Mouse (Mus musculus) layer of hippocampus, adult 8-10 months (tissue): ENCODE measurements around the gene Cda. TPM values are rescaled to one million over a fixed set of nuclear protein-coding genes. Genes with fewer than 3 reads are reported as not detected.
"Not testable (repeated sequence)": the region's sequence is repeated elsewhere in the genome, so short reads cannot be mapped to it uniquely, and the experiment has no call there.

Experiments
- DNase-seq, 2 experiments: peaks; one replicate each; pipeline ENCODE4 v3.0.0; 2022; ENCODE audit warnings: low spot score in 2 of 2
- total RNA-seq, 4 experiments: library from RNA; stranded (reverse); gene quantifications; 2 replicates each; pipeline ENCODE4 v1.2.4; 2022

Gene Cda
- total RNA-seq, 4 experiments from 2014 or later = 2.0 to 3.2 (median 2.7) TPM

- no peak for DNase-seq
Observed at GRCm38 (mm10) chr4:138335648-138336047, 32.1 kb downstream of the Cda start.

- DNase-seq = no peak
Observed at GRCm38 (mm10) chr4:138335036-138335435, 32.8 kb downstream of the Cda start.

DNA sequence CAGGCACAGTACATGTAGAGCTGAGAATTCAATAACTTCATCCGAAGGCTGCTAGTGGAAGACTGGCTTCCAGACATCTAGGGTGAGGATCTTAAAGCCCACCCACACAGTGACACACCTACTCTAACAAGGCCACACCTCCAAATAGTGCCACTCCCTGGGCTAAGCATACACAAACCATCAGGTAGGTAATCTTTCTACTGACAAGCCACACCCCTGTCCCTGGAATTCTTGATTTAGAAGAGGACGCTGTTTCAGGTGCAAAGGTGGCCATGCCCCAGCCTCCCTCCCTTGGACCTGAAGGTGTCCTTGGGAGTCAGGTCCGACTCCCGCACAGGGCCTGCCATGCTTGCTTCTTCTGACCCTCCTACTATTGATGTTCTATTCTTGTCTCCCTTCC is 34.7 kb downstream of the Cda start:
- no peak for DNase-seq

DNA sequence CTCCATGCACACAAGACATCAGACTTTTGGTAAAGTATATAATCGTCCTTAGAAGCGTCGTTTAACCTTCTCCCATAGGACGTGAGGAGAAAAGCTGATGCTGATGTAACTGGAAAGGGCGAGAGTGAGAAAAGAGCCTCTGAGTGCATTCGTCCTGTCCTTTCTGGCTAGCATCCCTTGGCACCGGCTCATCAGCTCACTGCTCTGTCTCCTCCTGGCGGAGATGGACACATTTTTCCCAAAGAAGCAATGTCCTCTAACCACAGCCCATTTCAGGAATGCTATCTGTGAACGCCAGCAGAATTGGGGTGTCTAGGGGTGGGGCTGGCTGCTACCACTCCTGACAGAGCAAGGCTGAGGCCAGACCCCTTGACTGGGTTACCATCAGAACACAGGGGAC is 36.1 kb downstream of the Cda start:
- no peak for DNase-seq

- DNase-seq = no peak
Observed at GRCm38 (mm10) chr4:138330264-138330671, 37.5 kb downstream of the Cda start.

- DNase-seq = no peak
Observed at GRCm38 (mm10) chr4:138327891-138328470, 39.8 kb downstream of the Cda start.

GRCm38 (mm10) chr4:138327155-138327554 is 40.6 kb downstream of the Cda start:
- DNase-seq = not testable (repeated sequence)

- DNase-seq = peak; percentile 84 to 93
Observed at GRCm38 (mm10) chr4:138326077-138326695, 41.6 kb downstream of the Cda start, which contains the start of gene Pink1. Pink1 (minus strand) TSS chr4:138326307.

- peak; percentile 90 to 91 for DNase-seq
Observed at GRCm38 (mm10) chr4:138325466-138326076, 42.2 kb downstream of the Cda start.

GRCm38 (mm10) chr4:138324451-138324850 is 43.3 kb downstream of the Cda start:
- DNase-seq = no peak

DNA sequence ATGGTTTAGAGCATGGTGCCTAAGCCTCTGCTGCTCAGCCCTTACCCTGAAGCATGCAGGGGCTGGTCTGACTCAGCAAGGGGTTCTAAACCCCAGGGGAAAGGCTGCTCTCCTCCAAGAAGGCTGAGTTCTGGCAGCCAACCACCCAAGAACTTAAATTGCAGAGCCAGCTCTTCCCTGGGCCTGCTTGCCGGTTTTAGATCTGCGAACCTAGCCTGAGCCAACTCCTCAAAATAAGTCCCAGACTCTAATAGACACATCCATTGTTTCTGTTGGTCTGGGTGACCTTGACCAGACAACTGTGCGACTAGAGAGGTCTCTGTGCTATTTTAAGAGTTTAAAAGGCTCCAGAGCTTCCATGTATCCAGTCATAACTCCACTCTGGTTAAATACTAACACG is 44.0 kb downstream of the Cda start:
- no peak for DNase-seq

DNA sequence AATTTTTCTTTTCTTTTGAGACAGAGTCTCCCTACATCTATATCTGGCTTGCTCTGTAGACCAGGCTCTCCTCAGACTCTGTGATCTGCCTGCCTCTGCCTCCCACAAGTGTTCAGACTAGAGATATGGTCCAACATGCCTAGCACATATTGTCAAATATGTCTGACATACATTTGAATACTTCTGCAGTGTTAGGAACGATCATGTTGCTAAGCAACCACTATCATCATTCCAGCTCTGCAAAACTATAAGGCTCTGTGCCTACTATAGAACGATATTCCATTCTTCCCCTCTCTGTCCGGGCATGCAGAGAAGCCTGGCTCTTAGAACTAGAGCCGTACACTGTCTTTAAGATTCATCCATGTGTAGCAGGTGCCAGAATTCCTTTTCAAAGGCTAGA is 45.1 kb downstream of the Cda start:
- DNase-seq = no peak

- DNase-seq = no peak
Observed at GRCm38 (mm10) chr4:138321488-138321887, 46.3 kb downstream of the Cda start.

GRCm38 (mm10) chr4:138320711-138321110 is 47.1 kb downstream of the Cda start:
- DNase-seq = no peak

DNA sequence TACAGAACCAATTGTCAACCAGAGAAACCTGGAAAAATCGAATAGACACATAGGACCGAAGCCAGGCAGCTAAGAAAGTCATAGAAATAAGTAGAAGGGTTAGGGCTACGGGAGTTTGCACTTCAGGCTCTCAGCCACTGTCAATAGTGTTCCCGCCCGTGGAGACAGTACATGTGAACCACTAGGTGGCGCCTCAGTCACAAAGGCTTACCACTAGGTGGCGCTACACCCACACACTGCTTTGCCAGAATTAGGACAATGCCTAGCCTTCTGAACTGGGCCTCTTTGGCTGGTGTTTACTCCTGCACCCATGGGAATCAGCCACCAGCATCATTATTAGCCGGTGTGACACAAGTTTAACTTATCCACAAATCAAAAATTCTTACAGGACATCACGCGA is 48.3 kb downstream of the Cda start:
- peak; percentile 85 to 92 for DNase-seq

DNA sequence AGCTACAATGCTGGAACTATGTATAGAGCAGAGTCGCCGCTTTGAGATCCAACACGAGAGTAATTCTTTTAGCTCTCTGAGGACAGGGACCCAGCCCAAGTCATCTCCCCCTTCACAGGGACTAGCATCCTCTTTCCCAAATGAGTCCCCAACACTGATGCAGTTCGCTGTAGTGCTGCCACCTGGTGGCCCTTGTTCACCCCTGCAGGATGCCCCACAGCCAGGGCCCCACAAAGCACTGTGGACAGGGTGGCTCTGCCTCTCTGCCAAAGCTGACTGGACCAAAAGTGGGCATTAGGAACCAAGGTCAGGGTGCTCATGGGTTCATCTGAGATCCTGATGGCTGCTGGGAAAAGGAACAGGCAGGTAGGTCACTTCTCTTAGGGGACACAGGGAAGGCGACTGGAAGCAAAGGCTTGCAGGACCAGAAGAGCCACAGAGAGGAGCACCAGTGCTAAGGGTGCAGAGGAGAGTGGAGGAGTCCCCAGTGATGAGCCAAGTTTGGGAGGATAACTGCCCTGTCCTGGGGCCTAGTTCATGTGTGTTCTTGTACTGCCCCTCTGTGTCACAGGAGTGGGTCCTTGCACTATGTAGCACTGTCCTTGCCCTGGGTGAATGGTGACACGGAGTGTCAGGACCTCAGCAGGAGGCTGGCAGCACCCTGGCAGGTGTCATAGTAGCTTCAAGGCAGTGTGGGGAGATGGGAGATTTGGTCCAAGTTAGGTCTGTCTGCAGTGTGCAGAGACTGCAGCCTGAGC is 49.1 kb downstream of the Cda start:
- DNase-seq = peak in 1 of 2 experiments; percentile 59

DNA sequence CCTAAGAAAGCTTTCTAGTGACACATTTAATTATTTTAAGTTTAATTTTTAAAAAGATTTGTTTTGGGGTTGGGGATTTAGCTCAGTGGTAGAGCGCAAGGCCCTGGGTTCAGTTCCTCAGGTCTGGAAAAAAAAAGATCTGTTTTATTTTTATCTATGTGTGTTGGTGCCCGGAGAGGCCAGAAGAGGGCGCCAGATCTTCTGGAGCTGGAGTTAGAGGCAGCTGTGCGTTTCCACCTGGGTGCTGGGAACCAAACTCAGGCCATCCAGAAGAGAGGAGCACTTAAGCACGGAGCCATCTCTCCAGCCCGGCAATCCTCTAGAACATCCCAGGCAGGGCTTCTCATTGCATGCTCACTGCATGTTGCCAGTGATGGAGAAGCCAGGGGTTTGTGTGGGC is 51.4 kb downstream of the Cda start:
- no peak for DNase-seq

DNA sequence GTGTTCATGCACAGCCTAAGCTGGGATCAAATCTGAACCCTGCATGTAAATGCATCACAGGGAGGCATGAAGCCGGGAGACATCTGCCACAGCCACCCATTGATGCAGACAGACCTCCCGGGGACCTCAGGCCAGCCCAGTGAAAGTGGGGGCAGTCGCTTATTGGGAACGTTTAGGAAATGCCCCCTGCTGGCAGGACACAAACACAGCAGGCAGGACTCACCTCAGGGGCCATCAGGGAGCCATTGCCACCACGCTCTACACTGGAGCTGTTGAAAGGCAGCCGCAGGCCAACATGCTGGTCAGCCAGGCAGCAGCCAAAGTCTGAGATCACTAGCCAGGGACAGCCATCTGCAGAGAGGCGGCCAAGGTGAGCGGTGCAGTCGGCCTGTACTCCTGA is 52.0 kb downstream of the Cda start:
- DNase-seq = no peak

DNA sequence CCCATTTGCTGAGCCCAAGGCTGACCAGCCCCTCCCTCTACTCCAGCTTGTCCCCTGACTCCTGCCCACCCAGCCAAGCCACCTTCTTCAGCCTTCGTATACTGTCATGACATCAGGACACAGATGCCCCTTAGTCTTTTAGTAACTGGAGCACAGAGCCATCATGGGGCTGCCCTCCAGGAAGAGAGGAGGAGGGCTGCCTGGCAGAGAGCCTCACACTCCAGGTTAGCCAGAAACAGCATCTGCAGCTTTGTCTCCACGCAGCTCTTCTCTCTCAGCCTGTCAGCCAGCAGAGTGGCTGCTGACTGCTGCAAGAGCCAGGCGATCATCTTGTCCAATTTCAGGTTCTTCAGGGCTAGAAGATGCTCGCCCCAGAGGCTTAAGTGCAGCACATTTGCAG is 54.0 kb downstream of the Cda start:
- DNase-seq = no peak

- no peak for DNase-seq
Observed at GRCm38 (mm10) chr4:138313021-138313420, 54.8 kb downstream of the Cda start.

- no peak for DNase-seq
Observed at GRCm38 (mm10) chr4:138312105-138312504, 55.7 kb downstream of the Cda start.

DNA sequence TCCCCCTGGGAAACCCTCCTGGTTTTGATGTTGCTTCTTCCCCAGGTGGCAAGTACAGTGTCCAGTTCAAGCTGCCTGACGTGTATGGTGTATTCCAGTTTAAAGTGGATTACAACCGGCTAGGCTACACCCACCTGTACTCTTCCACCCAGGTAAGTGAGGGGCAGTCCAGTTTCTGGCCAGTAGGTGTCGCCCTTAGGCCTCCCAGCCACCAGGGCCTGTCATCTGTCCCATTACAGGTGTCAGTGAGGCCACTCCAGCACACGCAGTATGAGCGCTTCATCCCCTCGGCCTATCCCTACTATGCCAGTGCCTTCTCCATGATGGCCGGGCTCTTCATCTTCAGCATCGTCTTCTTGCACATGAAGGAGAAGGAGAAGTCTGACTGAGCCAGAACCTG is 56.2 kb downstream of the Cda start:
- no peak for DNase-seq
